Mouse (Mus musculus): ENCODE measurements at regions not wholly inside any gene's neighbourhood (a gene's known extent, or its start where the extent isn't known, plus 50 kb on each side); places are given as distances from the start of the nearest gene placed in this dataset.
A peak's percentile ranks its signal among the peaks of the same experiment; 100 is the strongest.

DNA sequence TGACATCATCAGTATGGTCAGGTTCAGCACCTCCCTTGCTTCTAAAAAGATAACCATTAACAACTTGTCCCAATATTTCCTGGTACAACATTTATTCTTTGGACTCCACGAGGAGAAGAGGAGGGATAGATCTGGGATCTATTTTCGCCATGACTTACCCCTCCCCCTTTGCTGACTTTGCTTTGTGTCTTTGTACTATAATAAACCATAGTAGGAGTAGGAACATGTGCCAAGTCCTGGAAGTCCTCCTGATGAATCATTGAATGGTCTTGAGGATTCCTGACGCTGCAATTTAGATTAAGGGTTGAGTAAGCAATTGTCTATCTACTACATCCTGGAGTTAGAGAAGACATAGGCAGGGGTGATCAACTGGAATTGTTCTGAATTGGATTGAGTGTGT is 71.2 kb downstream of the Rbm11 start:
- DNase-seq (ENCODE audit: inconsistent age in 2 of 2, low spot score in 1 of 2): no peak

DNA sequence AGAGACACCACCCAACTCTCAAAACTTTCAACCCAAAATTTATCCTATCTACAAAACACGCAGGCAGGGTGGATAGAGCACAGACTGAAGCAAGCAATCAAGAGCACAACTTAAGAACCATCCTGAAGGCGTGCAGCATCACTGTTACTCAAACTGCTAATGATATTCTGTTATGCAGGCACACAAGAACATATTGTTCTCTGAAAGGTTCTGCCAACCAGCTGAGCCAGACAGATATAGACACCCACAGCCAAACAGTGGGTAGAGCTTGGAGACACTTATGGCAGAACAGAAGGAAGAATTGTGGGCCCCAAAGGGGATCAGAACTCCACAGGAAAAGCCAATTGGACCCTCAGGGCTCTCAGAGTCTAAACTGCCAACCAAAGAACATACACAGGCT is 74.9 kb downstream of the Rbm11 start:
- DNase-seq (ENCODE audit: inconsistent age in 2 of 2, low spot score in 1 of 2): no peak

DNA sequence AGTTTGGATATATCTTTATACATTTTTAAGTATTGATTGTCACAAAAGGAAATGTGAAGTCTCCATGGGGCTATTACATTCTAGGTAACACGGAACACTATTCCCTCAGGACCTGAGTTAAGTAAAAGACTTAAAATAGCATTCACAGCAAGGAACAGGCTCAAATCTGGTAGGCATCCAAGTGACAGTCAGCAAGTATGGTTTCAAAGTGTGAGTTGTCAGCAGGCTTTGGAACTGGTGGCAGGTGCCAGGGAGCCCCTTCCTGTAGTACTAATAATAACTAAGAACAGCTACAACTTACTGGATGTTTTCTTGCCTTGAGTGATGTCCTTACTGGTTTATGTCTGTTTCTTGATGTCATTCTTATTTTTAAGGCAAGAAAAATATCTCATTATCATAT is 79.5 kb downstream of the Rbm11 start:
- DNase-seq (ENCODE audit: inconsistent age in 2 of 2, low spot score in 1 of 2): no peak

DNA sequence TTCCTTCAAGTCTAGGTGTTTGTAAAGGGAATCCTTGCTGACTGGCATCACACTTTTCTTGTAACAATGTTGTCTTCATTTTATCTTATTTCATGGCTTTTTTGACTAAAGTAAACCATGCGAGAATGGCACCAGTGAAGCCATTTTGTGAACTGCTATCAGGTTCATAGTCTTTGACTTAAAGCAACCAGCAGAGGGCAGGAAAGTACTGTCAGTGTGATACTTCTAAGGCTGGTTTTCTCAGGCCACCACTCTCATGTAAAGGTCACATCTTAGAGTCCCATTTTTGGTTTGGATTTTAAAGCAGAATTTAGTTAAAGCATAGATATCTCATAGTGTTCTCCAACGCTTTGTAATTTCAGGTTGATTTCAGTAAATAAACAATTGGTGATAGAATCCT is 83.2 kb downstream of the Rbm11 start:
- peak; percentile 5 to 72 for DNase-seq (ENCODE audit: inconsistent age in 2 of 2, low spot score in 1 of 2)

DNA sequence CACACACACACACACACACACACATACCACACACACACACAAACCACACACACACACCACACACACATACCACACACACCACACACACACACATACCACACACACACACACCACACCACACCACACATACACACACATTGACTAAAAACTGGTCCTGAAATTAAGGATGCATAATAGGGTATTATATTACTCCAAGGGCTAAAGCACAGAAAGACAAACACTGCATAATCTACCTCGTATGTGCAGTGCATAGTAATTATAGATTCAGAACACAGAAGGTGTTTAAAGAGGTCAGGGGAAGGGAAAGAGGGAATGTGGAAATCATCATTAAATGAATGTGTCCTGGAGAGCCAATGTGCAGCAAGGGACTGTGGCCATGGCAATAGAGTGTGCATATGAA is 84.5 kb downstream of the Rbm11 start:
- DNase-seq (ENCODE audit: inconsistent age in 2 of 2, low spot score in 1 of 2): no peak
